Mouse (Mus musculus): ENCODE results near the gene Tcn2. TPM values are rescaled to one million over a fixed set of nuclear protein-coding genes. Genes with fewer than 3 reads are reported as not detected.

Tcn2 gene
- polyA plus RNA-seq, 1 experiment, result 207 TPM

DNA sequence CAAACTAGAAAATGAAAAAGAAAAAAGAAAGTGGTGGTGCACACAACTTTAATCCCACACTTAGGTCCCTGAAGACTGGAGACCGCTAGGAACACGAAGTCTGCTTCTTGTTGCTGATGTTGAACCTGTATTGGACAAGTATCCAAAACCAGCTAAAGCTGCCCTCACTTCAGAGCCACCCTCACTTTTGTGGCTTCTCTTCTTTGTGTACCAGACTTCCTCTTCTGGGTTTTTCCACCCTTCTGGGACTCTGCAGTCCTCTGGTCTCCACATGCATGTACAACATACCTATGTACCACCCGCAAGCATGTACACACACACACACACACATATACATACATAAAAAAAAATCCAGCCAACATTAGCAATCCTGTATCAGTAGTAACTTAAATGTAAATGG lies 48.2 kb downstream of the Tcn2 start:
- no peaks in the 10 kb centered on the region for H3K4me1 ChIP-seq (ENCODE audit: control insufficient read depth, insufficient read depth, low read length)
- WGBS, result 81% methylated on average over 3 of the region's 3 CpGs
- no peak for DNase-seq
- no peak for TF ChIP-seq CTCF (IDR thresholded peaks at IDR 0.05; ENCODE audit: insufficient read depth, low read length)
- TF ChIP-seq POLR2A (IDR thresholded peaks at IDR 0.05; ENCODE audit: borderline replicate concordance, extremely low read depth, low read depth, low read length), result no peak
- no peak overlapping the region for H3K4me3 ChIP-seq (replicated peaks; ENCODE audit: extremely low read depth, low read depth, low read length)

GRCm38 (mm10) chr11:3879836-3880235 lies 52.1 kb downstream of the Tcn2 start:
- no peak overlapping the region for H3K4me3 ChIP-seq (replicated peaks; ENCODE audit: extremely low read depth, low read depth, low read length)
- DNase-seq, result peak; percentile 71
- H3K4me1 ChIP-seq (ENCODE audit: control insufficient read depth, insufficient read depth, low read length), result no peaks in the 10 kb centered on the region
- WGBS, result 40% methylated on average over 2 of the region's 2 CpGs
- TF ChIP-seq CTCF (IDR thresholded peaks at IDR 0.05; ENCODE audit: insufficient read depth, low read length), result peak; percentile 57
- no peak for TF ChIP-seq POLR2A (IDR thresholded peaks at IDR 0.05; ENCODE audit: borderline replicate concordance, extremely low read depth, low read depth, low read length)

GRCm38 (mm10) chr11:3878660-3879059 lies 53.3 kb downstream of the Tcn2 start:
- no peak for DNase-seq
- WGBS, result 59% methylated on average over 7 of the region's 7 CpGs
- TF ChIP-seq POLR2A (IDR thresholded peaks at IDR 0.05; ENCODE audit: borderline replicate concordance, extremely low read depth, low read depth, low read length), result no peak
- TF ChIP-seq CTCF (IDR thresholded peaks at IDR 0.05; ENCODE audit: insufficient read depth, low read length), result no peak

DNA sequence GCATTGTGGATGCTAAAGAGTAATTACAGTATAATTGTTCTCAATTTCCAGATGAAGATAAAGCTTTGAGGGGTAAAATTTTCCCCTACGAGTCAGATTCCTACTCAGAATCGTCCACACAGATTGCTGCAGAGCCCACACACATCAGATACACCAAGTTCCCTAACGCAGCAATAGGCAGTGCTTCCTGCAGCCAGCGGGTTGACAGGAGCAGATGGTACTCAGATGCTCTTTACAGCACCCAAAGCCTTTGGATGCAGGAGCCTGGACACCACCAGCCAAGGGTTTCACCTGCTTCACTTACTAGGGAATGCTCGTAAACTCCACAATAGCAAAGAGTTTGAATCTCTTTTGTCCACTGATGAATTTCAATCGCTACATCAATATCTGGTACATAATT lies 55.5 kb downstream of the Tcn2 start:
- H3K4me1 ChIP-seq (ENCODE audit: control insufficient read depth, insufficient read depth, low read length), result no peaks in the 10 kb centered on the region
- TF ChIP-seq CTCF (IDR thresholded peaks at IDR 0.05; ENCODE audit: insufficient read depth, low read length), result no peak
- no peak for TF ChIP-seq POLR2A (IDR thresholded peaks at IDR 0.05; ENCODE audit: borderline replicate concordance, extremely low read depth, low read depth, low read length)
- WGBS, result 80% methylated on average over 6 of the region's 6 CpGs
- H3K4me3 ChIP-seq (replicated peaks; ENCODE audit: extremely low read depth, low read depth, low read length), result no peak overlapping the region
- no peak for DNase-seq

More at GRCm38 (mm10) chr11:3878660-3879059, 53.3 kb downstream of the Tcn2 start:
- Histone ChIP-seq H3K4me3 (replicated peaks; ENCODE audit: extremely low read depth, low read depth, low read length) (no peak overlapping the region), H3K4me1 (ENCODE audit: control insufficient read depth, insufficient read depth, low read length) (no peaks in the 10 kb centered on the region)

Other genes starting within 250 kb of the Tcn2 start
- gene Osbp2, start 68.3 kb downstream of the Tcn2 start, polyA plus RNA-seq (2012; rRNA removed), result 0.58 and 0.72 TPM in 2 replicates
- 0.55 and 0.70 TPM in 2 replicates for gene 4921536K21Rik, start 37.1 kb downstream of the Tcn2 start, polyA plus RNA-seq (2012; rRNA removed)
- 13.3 and 16.3 TPM in 2 replicates for gene Dusp18, start 36.9 kb downstream of the Tcn2 start, polyA plus RNA-seq (2012; rRNA removed)
- gene Slc35e4, start 17.5 kb downstream of the Tcn2 start, polyA plus RNA-seq (2012; rRNA removed), result 30.4 and 37.8 TPM in 2 replicates
- 25.9 and 33.9 TPM in 2 replicates for gene Pes1, start 31.8 kb upstream of the Tcn2 start, polyA plus RNA-seq (2012; rRNA removed)
- gene 4930556J24Rik, start 44.6 kb upstream of the Tcn2 start, polyA plus RNA-seq (2012; rRNA removed), result not detected in 2 replicates
- 32.1 and 33.3 TPM in 2 replicates for gene Gal3st1, start 51.5 kb upstream of the Tcn2 start, polyA plus RNA-seq (2012; rRNA removed)
- gene Sec14l4, start 99.3 kb upstream of the Tcn2 start, polyA plus RNA-seq (2012; rRNA removed), result 41.0 and 56.3 TPM in 2 replicates
- 565 and 735 TPM in 2 replicates for gene Sec14l3, start 132.7 kb upstream of the Tcn2 start, polyA plus RNA-seq (2012; rRNA removed)
- 8.9 TPM in 2 replicates for gene Mtfp1, start 163.3 kb upstream of the Tcn2 start, polyA plus RNA-seq (2012; rRNA removed)
- gene Sec14l2, start 191.3 kb upstream of the Tcn2 start, polyA plus RNA-seq (2012; rRNA removed), result 8.2 and 10.7 TPM in 2 replicates
- 60.6 and 69.2 TPM in 2 replicates for gene Rnf215, start 203.0 kb upstream of the Tcn2 start, polyA plus RNA-seq (2012; rRNA removed)
- gene Ccdc157, start 228.1 kb upstream of the Tcn2 start, polyA plus RNA-seq (2012; rRNA removed), result 17.6 and 19.8 TPM in 2 replicates
- gene Sf3a1, start 228.2 kb upstream of the Tcn2 start, polyA plus RNA-seq (2012; rRNA removed), result 27.0 and 28.2 TPM in 2 replicates

All from lung, adult 2 months (tissue).